Mouse (Mus musculus) embryonic fibroblast, embryonic 13.5 days (primary cell): ENCODE data around the gene Tmem143.

ENCODE experiments used
- CTCF ChIP-seq: IDR thresholded peaks from 2 replicates; pipeline ENCODE4 v1.5.1; 2011; ENCODE audit warnings: mild to moderate bottlenecking, control low read depth, low read length, moderate library complexity, borderline replicate concordance; ENCODE audit not compliant: insufficient read depth
- POLR2A ChIP-seq: IDR thresholded peaks from 2 replicates; pipeline ENCODE4 v1.6.1; 2011; ENCODE audit warnings: low read depth, mild to moderate bottlenecking, control low read depth, low read length, moderate library complexity

- TF ChIP-seq POLR2A (peak; percentile 52), CTCF (no peak)
Observed at GRCm38 (mm10) chr7:45916056-45917003, 19.6 kb downstream of the Tmem143 start.
